Mouse (Mus musculus): ENCODE measurements at regions not wholly inside any gene's neighbourhood (a gene's known extent, or its start where the extent isn't known, plus 50 kb on each side); places are given as distances from the start of the nearest gene placed in this dataset.

GRCm38 (mm10) chr11:25310754-25311153, 899.8 kb downstream of the 5730522E02Rik start:
- TF ChIP-seq CTCF (IDR thresholded peaks at IDR 0.05) (no peak), EP300 (IDR thresholded peaks at IDR 0.05; ENCODE audit: insufficient read depth, low read depth, low read length) (no peak)
